Mouse (Mus musculus) gastrocnemius, postnatal 4 days (tissue): ENCODE data around the gene Lce1c. TPM values are rescaled to one million over a fixed set of nuclear protein-coding genes. Genes with fewer than 3 reads are reported as not detected.

Experiments used
- DNase-seq, 2 experiments: peaks; one replicate each; pipeline ENCODE4 v3.0.0; 2021 to 2022; ENCODE audit warnings: low spot score in 2 of 2, mixed read lengths in 2 of 2
- long read RNA-seq, 2 experiments: library from polyadenylated mRNA; stranded (forward); transcript quantifications; one replicate each; pipeline ENCODE4 v2.0.0; 2021
- total RNA-seq, 2 experiments: library from RNA; stranded (reverse); gene quantifications; 2 replicates each; pipeline ENCODE4 v1.2.3; 2021

Lce1c gene
- under 1 TPM in 1 of 2 experiments, not detected in 1; 0.39 TPM for total RNA-seq
- long read RNA-seq, experiment 1, transcript Lce1c-201 (2 exons, 724 nt), result major isoform, 11 of 15 reads
- long read RNA-seq, experiment 1, partial matches to known transcripts, result 4 of 15 reads
- long read RNA-seq, experiment 1, other reads (novel, unspliced or antisense), result 0 of 15 reads
- long read RNA-seq, experiment 2, result 0 reads

DNA sequence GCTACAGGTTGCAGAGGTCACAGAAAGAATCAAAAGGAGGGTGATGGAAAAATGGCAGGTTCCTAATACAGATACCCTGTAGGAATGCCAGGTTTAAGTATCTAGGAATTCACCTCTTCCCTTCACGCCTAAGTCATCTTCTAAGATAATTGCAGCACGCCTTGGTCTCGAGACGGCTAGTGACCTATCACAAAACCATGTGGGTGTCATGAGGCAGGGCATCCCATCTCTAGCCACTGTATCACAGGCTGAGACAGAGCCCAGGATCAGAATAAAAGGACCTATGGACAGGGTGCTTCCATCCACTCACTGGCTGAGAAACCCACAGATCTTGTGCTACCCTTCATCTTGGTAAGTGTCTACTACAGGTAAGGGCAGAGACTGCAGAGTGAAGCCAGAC is at the start of gene Lce1c:
Lce1c (plus strand) TSS at position 301 of the 400 bp plus-strand sequence.
- DNase-seq, result no peak

DNA sequence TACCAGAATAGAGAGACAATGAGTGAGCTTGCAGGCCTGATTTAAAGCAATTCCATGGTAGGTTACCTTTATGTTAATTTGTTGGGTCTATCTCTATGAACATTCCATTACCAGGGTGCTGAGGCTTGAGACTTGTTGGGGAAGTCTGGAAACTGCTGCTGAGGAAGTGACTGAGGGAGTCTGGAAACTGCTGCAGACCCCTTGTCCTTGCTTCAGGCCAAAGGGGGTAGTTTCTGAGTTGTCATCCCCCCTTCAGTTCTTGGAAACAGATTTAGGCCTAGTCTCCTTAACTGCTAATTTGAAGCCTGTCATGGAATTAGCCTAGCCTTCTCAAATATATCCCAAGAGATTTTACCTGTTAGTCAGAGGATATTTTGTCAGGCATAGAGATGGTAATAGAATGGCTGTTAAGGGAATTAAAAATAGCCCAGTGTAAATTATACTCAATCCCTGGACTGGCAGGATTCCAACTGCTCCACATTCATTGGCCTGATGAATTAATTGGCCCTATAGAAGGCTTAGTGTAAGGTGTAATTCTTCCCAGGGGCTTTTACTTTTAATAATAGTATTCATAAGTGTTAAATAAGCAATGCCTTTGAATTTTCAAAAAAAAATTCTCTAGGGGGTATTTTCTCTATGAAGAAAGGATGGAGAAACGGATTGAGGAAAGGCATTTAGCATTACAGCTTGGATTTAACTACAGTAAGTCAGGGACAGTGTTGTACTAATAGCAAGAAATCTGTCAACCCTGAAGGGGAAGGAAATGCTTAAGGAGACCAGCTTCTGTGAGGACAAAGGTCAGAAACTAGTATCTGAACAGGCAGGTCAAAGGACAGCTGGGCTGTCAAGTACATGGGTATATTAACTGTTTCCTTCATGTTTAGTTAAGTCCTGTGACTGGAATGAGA is 41.0 kb upstream of the Lce1c start:
- no peak for DNase-seq

DNA sequence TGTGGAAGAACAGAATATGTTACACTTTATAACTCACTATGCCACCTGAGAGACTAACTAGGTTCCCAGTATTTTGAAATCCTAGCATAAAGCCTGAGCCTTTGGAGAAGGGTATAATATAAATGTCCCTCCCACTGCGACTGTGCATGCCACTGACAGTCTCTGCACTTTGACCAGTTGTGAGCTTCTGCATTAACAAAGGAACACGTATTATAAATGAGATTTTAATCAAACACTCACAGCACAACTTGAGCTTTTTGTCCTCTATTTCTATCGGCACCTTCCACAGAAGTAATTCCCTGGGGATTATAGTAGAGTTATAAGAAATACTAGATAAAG is 40.4 kb upstream of the Lce1c start:
- DNase-seq, result no peak

DNA sequence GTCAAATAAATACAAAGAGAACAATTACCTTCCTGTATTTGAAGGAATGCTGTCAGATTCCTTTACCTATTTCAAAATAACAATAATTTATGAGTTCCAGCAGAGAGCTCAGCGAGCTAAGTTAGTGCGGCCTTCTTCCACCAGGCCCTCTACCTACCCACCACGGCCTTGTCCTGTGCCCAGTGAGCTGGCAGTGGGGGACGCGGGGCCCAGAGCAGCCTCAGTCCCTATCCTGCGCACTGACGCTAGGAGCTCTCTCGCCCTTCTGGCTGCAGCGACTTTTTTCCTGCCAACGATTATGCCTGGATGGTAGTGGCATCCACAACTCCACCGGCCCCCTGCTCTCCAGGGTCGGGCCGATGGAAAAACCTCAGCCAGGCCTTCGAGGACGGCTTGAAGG is 39.2 kb upstream of the Lce1c start:
- DNase-seq, result no peak

DNA sequence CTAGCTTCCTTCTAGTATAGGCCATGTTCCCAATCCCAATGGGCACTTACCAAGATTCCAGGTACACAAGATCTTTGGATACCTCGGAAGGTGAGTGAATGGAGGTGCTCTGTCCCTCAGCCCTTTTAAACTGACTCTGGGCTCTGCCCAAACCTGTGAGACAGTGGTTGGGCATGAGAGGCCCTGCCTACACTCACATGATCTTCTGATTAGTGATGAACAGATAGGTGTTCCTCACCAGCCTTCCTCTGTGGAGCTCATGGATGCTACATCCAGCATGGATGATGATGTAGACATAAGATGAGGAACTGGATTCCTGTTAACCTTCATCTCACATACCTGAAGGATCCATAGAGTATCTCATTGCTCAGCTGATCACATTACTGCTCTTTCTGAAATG is 30.8 kb upstream of the Lce1c start, which contains the start of gene Lce1a1:
Lce1a1 (minus strand) TSS at position 101 of the 400 bp plus-strand sequence.
- no peak for DNase-seq

DNA sequence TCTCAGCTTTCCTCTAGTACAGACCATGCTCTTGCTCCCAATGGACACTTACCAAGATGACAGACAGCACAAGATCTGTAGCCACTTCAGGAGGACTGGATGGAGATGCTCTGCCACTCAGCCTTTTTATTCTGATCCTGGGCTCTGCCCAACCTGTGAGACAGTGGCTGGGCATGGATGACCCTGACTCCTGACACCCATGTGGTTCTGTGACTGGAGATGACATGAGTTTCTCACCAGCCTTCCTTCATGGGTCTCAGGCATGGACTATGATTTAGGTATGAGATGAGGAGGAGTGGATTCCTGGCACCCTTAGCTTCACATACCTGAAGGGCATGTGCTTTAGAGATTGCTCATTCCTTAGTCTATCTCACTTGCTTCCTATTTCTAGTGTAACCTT is 22.2 kb upstream of the Lce1c start, which contains the start of gene Lce1b:
Lce1b (minus strand) TSS at position 101 of the 400 bp plus-strand sequence.
- DNase-seq, result no peak

DNA sequence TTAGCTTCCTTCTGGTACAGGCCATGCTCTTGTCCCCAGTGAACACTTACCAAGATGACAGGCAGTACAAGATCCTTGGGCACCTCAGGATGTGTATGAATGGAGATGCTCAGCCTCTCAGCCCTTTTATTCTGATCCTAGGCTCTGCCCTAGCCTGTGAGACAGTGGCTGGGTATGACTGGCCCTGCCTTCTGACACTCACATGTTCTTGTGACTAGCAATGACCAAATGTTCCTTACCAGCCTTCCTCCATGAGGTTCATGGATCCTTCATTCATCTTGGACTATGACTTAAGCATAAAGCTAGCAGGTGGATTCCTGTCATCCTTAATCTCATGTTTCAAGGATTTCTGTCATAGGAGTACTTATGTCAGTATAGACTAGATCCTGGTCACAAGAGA is 8.8 kb upstream of the Lce1c start, which contains the start of gene Lce1a2:
Lce1a2 (minus strand) TSS at position 101 of the 400 bp plus-strand sequence.
- no peak for DNase-seq

DNA sequence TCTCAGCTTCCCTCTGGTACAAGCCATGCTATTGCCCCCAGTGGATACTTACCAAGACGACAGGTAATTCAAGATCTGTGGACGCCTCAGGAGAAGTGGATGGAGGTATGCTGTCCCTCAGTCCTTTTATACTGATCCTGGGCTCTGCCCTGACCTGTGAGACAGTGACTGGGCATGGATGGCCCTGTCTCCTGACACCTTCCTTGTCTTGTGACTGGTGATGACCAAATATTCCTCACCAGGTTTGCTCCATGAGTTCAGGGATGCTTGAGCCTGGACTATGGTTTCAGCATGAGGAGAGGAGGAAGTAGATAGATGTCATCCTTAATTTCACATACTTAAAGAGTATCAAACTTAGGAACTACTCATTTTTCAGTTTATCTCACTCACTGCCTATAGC is 8.1 kb downstream of the Lce1c start, which contains the start of gene Lce1d:
Lce1d (minus strand) TSS at position 101 of the 400 bp plus-strand sequence.
- no peak for DNase-seq

DNA sequence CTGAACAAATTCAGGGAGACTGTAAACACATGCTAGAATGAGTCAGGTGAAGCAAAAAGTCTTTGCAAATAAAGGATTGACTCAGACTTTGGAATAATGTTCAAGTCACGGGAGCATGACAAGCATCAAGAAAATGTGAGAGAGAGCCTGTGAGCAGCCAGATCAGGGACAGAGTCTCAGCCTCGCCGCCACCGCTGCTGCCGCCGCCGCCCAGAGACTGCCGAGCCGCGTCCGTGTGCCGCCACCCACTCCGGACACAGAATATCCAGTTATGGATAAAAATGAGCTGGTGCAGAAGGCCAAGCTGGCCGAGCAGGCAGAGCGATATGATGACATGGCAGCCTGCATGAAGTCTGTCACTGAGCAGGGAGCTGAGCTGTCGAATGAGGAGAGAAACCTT is 10.1 kb downstream of the Lce1c start:
- peak in 1 of 2 experiments; percentile 13 for DNase-seq

DNA sequence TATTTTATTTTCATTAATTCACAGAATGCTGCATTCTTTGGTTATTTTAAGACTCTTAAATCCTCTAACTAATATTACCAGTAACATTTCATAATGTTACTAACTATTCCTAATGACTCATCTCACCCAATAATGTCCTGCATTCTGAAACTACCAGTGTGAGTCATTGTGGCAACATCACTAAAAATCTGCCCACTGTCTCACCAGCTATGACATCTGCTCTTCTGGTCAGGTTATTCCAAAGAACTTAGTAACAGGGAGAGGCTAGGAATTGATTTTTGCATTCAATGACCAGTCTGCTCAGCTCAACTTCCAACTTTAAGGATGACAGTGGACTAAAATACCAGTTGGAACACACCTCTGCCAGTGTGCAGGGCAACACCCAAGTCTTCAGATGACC is 12.6 kb downstream of the Lce1c start:
- no peak for DNase-seq

DNA sequence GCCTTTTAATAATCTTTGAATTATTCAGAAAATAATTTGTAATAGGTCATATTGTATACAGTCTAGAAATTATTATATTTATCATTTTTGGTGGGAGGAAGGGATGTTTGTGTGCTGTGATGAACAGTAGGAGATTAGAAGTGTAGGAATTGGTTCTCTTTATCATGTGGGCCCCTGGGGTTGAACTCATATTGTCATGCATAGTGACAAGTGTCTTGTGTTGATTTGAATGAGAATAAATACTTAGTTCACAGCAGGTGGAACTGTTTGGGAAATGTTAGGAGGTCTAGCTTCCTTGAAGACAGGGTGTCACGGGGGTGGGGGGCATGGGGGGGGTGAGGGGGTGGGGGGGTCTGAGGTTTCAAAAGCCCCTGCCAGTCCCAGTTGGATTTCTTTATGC is 15.6 kb downstream of the Lce1c start:
- no peak for DNase-seq

DNA sequence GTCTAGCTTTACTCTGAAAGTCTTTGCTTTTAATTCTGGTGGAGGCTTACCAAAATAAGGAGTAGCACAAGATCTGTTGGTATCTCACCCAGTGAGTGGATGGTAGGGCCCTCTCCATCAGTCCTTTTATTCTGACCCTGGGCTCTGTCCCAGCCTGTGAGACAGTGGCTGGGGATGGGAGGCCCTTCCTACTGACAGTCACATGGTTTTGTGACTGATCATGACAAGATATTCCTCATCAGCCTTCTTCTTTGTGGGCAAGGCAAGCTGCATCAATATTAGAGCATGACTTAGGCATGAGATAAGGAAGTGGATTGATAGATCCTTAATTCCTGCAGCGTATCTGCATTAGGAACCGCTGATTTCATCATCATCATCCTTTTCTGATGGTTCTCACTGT is 29.9 kb downstream of the Lce1c start, which contains the start of gene Lce1e:
Lce1e (minus strand) TSS at position 101 of the 400 bp plus-strand sequence.
- DNase-seq, result no peak

DNA sequence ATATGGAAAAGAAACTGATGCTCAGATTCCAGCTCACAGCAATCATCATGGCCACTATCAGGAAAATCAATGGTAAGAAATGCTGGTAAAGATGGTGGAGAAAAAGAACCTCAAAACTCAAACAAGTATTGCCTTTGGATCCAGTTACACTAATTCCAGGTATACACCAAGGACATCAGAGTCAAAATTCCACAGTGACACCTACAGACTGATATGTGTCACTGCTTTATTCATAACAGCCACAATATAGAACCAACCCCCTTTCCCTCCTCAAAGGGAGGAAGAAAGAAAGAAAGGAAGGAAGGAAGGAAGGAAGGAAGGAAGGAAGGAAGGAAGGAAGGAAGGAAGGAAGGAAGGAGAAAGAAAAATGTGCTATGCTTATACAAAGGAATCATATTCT is 36.1 kb downstream of the Lce1c start:
- DNase-seq, result no peak

DNA sequence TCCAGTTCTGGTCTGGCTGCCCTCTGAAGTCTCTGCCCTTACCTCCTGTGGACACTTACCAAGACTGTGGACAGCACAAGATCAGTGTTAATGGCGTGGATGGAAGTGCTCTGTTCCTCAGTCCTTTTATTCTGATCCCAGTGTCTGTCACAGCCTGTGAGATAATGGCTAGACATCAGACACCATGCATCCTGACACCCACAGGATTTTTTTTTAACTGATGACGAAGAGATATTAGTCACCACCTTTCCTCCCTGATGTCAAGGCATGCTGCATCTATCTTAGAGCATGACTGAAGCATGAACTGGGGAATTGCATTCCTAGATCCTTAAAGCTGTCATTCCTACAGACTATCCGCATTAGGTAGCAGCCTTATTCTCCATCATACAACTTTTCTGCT is 41.2 kb downstream of the Lce1c start, which contains the start of gene Lce1f:
Lce1f (minus strand) TSS at position 101 of the 400 bp plus-strand sequence.
- no peak for DNase-seq

DNA sequence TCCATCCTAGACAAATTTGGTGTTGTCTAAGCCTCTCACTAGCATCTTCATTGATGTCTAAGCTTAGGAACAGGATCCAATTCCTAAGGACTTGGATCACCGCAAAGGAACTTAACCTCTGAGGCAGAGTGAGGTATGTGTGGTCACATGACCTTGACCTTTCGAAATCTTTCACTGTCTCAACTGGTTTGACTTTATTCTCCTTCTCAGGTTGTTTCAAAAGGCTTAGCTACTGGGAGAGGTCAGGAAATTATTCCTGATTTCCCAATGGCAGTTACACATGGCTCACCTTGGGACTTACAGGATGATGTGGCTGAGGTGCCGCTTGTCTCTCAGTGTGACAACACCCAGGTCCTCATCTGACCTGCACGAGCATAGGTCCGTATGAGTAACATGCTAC is 43.6 kb downstream of the Lce1c start:
- no peak for DNase-seq

Other genes starting within 250 kb of the Lce1c start
- gene Gm9774, start 249.8 kb upstream of the Lce1c start, total RNA-seq, result 1 to 10 TPM; 3.7 to 4.1 TPM
- not detected for gene Sprr2k, start 246.7 kb upstream of the Lce1c start, total RNA-seq
- not detected for gene Sprr1b, start 240.5 kb upstream of the Lce1c start, total RNA-seq
- gene Sprr3, start 220.5 kb upstream of the Lce1c start, total RNA-seq, result not detected
- not detected for gene Sprr1a, start 193.4 kb upstream of the Lce1c start, total RNA-seq
- not detected for gene Sprr4, start 178.8 kb upstream of the Lce1c start, total RNA-seq
- gene 2310046K23Rik, start 144.7 kb upstream of the Lce1c start, total RNA-seq, result not detected
- gene Ivl, start 105.5 kb upstream of the Lce1c start, total RNA-seq, result not detected
- gene Smcp, start 90.2 kb upstream of the Lce1c start, total RNA-seq, result not detected
- gene 2210017I01Rik, start 71.8 kb upstream of the Lce1c start, total RNA-seq, result not detected
- gene Lce6a, start 57.6 kb upstream of the Lce1c start, total RNA-seq, result not detected
- gene Lce1a1, start 30.9 kb upstream of the Lce1c start, total RNA-seq, result not detected
- not detected for gene Lce1b, start 22.3 kb upstream of the Lce1c start, total RNA-seq
- not detected for gene Lce1a2, start 8.9 kb upstream of the Lce1c start, total RNA-seq
- not detected for gene Lce1d, start 8.0 kb downstream of the Lce1c start, total RNA-seq
- gene Lce1e, start 29.8 kb downstream of the Lce1c start, total RNA-seq, result not detected
- gene Lce1f, start 41.1 kb downstream of the Lce1c start, total RNA-seq, result not detected
- gene Gm38119, start 59.8 kb downstream of the Lce1c start, total RNA-seq, result not detected
- gene Lce1g, start 73.1 kb downstream of the Lce1c start, total RNA-seq, result not detected
- gene Lce1h, start 85.8 kb downstream of the Lce1c start, total RNA-seq, result not detected
- gene Lce1i, start 99.7 kb downstream of the Lce1c start, total RNA-seq, result not detected
- gene Lce1j, start 111.3 kb downstream of the Lce1c start, total RNA-seq, result not detected
- not detected for gene Lce1k, start 128.6 kb downstream of the Lce1c start, total RNA-seq
- gene Kprp, start 148.0 kb downstream of the Lce1c start, total RNA-seq, result under 1 TPM in 1 of 2 experiments, not detected in 1; 0.13 TPM
- gene Lce1l, start 172.0 kb downstream of the Lce1c start, total RNA-seq, result not detected
- not detected for gene 2310050C09Rik, start 191.0 kb downstream of the Lce1c start, total RNA-seq
- gene Lce3a, start 247.0 kb downstream of the Lce1c start, total RNA-seq, result not detected